Mouse (Mus musculus): Measurements from ENCODE around the gene Osbpl2.
"Not testable (repeated sequence)": the region's sequence is repeated elsewhere in the genome, so short reads cannot be mapped to it uniquely, and the experiment has no call there.

The Osbpl2 gene

GRCm38 (mm10) chr2:180165855-180166254, 46.7 kb downstream of the Osbpl2 start:
- no peak for DNase-seq

- DNase-seq = no peak
Observed at GRCm38 (mm10) chr2:180166869-180167268, 47.8 kb downstream of the Osbpl2 start.

DNA sequence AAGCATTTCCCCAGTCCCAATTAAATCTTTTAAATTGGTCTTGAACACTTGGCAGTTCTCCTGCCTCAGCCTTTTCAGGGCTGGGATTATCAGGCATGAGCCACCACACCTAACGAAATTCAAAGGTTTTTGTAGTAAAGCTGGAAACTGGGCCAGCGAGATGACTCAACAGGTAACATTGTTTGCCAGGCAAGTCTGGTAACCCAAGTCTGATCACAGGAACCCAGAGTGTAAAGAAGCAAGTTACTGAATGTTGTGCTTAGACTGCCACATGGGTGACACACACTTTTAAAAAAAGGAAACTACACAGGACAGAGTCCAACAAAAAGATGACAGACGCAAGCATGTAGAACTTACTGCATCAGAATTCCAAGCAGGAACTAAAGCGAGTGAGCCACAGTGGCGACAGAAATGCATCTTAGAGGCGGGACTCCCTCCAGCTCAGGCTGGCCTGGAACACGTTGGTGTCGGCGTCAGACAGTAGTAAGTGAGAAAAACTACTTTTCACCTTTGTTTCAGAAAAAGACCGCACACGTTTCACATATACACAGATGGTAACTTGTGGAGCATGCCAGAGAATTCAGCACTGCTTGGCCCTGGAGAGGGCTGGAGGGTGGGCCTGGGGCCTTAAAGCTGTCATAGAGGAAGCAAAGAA, 51.2 kb downstream of the Osbpl2 start:
- no peak for DNase-seq

DNA sequence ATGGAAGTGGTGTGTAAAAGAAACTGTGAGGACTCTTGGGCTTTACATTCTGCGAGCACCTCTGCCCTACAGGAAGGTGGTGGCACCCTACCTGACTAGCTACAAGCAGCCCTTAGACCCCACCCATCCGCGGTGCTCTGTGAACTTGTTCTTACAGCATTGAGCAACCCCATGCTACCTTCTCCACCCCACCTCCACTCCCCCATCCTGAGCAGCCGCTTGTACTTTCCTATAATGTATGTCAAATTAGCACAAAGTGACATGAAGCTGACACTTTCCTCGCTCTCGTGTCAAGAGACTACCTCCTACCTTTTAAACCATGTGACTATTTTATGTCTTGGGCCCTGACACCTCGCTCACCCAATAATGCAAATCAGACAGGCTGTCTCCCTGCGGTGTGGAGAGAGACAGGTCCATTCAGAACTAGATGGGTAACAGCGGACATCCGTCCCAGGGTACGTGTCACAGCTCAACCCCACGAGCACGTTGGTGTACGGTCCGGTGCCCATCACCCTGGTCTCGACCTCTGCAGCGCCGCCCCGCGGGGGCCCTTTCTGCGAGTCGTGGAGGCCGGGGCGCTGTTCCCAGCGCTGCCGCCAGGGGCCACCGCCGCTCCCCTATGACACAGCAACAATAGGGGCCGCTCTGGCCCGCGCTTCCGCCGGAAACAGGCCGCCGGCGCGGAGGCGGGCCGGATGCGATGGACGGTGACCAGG, 51.9 kb downstream of the Osbpl2 start, which contains the start of gene Adrm1:
Adrm1 (plus strand) TSS at position 680 of the 716 bp plus-strand sequence.
- DNase-seq = peak; percentile 98

- DNase-seq = no peak
Observed at GRCm38 (mm10) chr2:180171522-180172070, 52.5 kb downstream of the Osbpl2 start.

GRCm38 (mm10) chr2:180172152-180172551, 53.0 kb downstream of the Osbpl2 start:
- peak; percentile 23 for DNase-seq

DNA sequence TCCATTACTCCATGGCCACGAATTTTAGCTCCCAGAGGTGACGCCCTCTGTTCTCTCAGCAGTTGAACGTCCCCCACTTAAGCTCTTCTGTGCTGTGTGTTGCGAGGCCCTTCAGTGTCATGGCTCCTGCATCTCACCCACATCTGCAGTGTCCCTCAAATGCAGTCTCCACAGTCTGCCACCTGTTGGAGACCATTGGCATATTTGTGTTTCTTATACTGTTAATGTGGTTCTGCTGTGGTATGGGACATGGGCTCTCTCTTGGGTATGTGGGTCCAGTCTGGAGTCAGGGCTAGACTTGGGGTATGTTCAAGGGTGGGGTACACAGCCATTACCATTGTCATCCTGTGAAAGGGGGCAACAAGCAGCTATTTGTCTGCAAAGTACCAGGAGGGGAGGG, 54.1 kb downstream of the Osbpl2 start:
- peak; percentile 41 for DNase-seq

DNA sequence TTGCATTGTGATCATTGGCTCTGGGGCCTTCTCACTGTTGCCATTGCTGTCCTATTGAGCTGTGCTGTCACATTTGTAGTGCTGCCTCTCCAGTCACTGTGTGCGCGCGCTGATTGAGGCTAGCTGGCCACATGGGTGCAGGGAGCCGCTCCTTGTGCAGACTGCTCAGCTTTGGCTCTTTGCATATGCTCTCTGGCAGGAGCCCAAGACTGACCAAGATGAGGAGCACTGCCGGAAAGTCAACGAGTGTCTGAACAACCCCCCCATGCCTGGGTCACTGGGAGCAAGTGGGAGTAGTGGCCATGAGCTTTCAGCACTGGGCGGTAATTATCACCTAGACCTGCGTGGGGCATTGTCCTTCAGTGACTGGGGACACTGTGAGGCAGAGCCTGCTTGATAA, 54.6 kb downstream of the Osbpl2 start:
- DNase-seq = not testable (repeated sequence)

DNA sequence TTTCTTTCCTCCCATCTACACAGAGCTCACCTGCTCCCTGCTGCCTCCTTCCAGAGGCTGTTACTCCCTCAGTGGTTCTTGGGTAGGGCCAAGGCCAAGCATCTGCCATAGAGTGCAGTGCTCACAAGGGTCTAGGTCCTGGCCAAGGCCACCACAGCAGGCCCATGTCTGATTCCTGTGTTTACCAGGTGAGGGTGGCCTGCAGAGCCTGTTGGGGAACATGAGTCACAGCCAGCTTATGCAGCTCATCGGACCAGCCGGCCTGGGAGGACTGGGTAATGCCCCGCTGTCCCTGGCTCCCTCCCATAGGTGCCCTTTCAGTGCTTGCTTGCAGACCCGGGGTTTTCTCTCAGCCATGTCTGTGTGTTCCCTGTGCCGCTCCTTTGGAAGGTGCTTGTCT, 55.0 kb downstream of the Osbpl2 start:
- no peak for DNase-seq

DNA sequence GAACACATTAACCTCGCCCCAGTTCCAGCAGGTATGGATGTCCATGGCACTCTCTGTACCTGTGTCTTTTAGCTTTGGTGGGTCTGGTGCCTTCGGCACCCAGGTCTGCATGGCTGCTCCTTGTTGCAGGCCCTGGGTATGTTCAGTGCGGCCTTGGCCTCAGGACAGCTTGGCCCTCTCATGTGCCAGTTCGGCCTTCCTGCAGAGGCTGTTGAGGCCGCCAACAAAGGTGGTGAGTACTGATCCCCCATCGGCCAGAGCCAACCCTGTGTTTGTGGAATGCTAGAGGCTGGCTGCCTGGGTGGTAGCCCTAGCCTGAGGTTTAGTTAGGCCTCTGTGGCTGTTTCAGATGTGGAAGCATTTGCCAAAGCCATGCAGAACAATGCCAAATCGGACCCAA, 56.6 kb downstream of the Osbpl2 start:
- DNase-seq = no peak

DNA sequence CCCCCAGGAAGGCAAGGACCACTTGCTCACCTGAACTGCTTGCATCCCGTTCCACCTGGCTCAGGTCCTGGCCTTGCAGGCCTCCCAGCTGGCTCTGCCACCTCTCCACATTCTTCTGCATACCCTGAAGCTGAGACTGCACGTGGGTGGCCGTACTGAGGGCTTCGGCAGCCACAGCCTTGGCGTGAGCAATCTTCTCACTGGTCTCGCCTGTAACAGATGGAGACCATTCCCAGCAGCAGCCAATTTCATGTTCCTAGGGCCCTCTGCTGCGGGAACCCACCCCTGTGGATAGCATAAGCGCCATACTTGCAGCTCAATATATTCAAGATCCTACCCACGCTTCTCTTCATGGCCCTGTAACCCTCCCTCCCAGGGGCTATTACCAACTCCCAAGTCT, 62.4 kb downstream of the Osbpl2 start:
- DNase-seq = no peak

GRCm38 (mm10) chr2:180184011-180184751, 65.1 kb downstream of the Osbpl2 start:
- no peak for DNase-seq

- no peak for DNase-seq
Observed at GRCm38 (mm10) chr2:180184752-180185109, 65.6 kb downstream of the Osbpl2 start.

- DNase-seq = no peak
Observed at GRCm38 (mm10) chr2:180185686-180186085, 66.6 kb downstream of the Osbpl2 start.

DNA sequence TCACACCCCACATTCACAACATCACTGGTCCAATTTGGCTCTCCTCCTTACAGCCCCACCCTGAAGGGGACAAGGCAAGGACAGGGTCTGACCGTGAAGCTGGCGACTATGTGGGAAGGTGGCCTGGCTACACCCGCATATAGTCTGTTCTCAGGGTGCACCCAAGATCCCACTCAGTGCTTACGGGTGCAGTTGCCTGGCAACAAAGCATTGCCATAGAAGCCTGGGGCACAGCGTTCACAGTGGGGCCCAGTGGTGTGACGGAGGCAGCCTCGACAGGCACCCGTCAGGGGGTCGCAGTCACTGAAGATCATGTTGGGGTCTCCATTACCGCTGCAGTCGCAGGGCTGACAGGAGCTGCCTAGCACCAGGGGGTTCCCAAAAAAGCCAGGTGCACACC, 68.3 kb downstream of the Osbpl2 start:
- no peak for DNase-seq

DNA sequence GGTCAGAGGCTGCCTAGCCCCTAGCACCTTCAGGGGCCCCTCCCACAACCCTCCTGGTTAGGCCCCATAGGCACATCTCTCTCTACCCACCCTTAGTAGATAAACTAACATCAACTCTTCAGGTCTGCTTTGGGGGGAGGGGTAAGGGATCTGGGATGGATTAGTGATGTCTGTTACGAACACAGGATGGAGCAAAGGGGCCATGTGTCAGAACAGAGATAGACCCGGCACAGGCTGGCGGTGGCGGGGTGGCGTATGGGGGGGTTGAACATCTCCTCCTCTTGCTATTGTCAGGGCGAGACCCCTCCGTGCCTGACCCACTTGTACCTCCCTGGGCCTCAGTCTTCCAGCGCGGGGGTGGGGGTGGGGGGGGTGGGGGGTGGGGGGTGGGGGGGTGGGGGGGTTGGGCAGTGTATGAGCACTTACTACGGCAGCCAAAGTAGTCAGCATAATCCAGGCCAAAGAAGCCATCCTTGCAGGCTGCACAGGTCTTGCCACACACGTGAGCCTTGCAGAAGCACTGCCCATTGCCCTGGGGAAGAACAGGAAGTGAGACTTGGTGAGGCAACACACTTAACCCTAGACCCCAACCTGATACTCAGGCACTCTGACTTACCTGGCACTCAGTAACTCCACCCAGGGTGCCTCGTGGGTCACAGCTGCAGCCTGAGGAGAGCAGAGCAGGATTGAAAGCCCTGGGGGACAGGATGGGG, 77.7 kb downstream of the Osbpl2 start:
- no peak for DNase-seq

DNA sequence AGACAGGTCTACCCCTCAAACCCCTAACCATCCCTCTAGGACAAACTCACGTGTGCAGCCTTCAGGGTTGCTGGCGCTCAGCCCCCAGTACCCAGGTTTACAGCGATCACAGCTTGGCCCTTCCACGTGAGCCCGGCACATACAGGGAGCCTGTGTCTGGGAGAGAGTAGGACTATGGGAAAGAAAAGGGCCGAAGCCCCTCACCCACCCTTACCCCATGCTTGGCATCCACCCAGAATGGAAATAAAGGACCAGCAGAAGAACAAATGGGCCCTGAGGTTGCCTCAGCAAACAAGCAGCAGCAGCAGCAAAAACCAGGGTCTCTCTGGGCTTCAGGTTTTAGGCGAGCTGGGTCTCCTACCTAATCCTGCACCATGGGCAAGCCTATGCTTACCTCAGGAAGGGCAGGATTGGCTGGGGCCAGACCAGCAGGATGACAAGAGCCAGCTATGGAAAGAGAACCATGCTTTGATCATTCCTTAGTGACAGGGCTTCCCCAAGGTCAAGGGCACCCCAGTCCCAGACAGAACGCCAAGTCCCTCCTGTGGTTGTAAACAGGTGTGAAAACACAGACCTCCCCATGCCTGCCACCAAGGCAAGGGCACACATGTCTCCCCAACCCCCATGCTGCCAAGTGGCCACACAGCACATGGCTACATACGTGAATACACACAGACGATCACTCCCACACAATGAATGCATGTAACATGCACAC, 78.4 kb downstream of the Osbpl2 start:
- no peak for DNase-seq

DNA sequence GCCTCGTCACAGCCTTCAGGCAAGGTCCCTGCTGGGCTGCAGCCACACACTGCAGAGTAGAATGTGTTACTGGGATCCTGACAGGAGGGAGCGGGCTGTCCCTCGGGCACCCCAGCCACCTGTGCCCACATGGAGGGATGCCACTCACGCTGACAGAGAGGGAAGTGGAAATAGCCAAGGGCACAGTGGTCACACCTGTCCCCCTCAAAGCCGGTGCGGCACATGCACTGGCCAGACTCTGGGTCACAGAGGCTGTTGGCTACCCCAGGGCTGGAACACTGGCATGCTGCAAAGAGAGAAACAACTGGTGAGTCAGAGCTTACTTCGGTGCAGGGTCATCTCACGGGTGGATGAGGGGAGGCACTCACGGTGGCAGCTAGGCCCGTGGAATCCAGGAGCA, 79.7 kb downstream of the Osbpl2 start:
- DNase-seq = no peak

DNA sequence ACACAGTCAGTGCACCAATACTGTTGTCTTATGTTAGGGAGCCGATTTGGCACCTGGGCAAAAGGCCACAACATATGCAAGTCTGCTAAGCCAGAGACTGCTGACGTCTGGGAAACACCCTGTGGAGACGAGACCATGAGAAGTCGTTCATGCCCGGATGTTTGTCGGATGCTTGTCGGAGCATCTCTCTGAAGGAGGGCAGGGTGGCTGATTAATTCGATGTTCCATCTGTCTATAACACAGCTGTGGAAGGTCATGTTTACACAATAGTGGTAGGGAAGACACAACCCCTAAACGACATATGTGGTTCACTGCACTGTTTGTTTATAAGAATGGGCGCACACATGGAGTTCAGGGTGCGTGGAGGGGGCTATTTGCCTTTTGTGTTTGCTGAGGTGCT, 81.6 kb downstream of the Osbpl2 start:
- DNase-seq = no peak

- DNase-seq = no peak
Observed at GRCm38 (mm10) chr2:180201303-180201702, 82.2 kb downstream of the Osbpl2 start.

- DNase-seq = no peak
Observed at GRCm38 (mm10) chr2:180202263-180202662, 83.2 kb downstream of the Osbpl2 start.

GRCm38 (mm10) chr2:180202805-180203204, 83.7 kb downstream of the Osbpl2 start:
- DNase-seq = no peak
